Mouse (Mus musculus) MN1 (cell line): ENCODE results near the gene Tnnt2.

Source experiments
- DNase-seq: peaks from one replicate; pipeline ENCODE4 v3.0.0-alpha.2; 2016; ENCODE audit warnings: low spot score

Tnnt2 gene

GRCm38 (mm10) chr1:135855344-135855687 lies 19.2 kb downstream of the Tnnt2 start:
- no peak for DNase-seq

GRCm38 (mm10) chr1:135856070-135856469 lies 19.9 kb downstream of the Tnnt2 start:
- DNase-seq = no peak

GRCm38 (mm10) chr1:135857137-135857775 lies 21.1 kb downstream of the Tnnt2 start:
- DNase-seq = no peak

DNA sequence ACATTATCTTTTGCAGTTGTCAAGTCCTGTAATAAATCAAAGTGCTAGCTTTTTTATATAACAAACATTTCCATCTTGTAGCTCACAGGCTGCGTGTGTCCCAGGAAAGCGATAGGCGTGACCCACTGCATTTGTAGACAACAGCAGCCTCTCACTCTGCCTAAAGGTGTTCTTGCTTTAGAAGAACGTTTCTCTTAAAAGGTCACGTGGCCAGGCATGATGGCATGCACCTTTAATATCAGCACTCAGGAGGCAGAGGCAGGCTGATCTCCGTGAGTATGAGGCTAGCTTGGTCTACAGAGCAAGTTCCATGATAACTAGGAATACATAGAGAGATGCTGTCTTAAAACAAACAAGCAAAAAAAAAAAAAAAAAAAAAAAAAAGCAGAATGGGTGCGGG lies 22.4 kb downstream of the Tnnt2 start:
- DNase-seq = no peak

DNA sequence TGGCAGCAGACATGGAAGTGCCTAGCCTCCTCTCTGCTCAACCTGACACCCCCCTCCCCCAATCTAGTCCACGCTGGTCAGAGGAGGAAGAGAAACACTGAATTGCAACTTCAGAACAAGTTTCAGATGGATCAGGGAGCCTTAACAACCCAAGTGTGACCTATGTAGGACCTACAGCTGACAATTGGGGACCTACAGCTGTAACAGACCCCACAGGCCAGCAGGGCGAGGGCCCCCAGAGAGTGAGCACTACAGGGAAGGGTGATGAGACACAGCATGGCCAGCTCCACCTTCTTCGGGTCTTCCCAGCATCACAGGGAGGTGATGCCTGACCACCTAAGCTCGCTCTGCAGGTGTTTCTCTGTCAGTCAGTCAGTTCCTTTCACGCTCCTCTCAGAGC lies 24.9 kb downstream of the Tnnt2 start:
- no peak for DNase-seq

DNA sequence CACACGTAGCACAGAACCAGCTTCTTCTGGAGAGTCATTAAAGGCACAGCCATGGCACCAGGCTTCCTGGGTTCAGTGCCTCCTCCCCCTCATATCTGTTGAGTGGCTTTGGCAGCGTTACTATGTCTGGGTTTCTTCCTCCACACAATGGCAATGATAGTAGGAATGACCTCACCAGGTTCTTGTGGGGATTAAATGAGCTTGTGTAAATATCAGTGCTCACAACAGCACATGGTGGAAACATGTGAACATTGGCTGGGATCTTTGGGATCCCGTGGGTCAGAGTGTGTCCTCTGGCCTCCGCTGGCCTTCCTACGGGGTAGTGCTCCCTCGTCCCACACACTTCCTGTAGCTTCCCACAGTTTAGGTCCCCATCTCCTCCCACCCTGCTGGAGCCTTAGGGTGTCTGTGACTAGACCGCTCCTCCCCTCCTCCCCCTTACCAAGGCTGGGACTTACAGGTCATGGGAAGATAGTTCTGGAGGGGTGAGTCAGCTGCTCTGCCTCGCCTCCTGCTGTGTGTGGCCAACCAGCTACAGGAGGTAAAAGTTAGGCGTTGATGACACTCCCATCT lies 25.9 kb downstream of the Tnnt2 start:
- peak; percentile 22 for DNase-seq

DNA sequence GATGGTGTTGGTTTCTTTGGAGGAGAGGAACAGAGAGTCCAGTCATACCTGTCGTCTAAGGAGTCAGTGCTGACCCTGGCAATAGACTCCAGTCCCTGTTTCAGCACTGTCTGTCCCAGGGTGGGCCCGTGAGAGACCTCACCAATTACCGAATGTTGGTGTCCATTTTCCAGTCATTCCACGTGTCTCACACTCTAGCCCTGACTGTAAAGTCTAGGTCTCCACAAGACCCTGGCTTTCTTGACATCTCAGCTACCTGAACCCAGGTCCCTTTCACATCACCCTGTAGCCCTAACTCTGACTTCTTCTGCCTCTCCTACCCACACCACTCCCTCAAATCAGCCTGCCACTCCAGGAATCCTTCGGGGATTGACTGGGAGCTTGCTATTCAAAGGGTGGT lies 26.4 kb downstream of the Tnnt2 start:
- DNase-seq = no peak

- DNase-seq = no peak
Observed at GRCm38 (mm10) chr1:135863786-135864335, 27.7 kb downstream of the Tnnt2 start.

DNA sequence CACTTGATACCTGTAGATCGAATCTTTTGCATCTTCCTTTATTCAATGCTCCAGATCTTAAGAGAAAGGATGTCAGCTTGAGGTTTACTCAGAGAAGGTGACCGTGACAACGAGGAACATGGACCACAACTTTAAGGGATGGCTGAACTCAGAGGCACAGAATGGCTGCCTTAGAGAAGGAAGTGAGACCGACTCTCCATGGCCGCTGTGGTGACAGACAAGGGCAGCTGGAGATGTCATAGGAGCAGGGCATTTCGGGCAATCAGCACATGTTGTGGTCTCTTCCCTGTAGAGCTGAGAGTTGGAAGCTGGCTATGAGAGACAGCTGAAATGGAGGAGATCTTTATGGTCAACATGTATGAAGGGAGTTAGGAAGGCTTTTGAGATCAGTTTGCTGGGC lies 28.7 kb downstream of the Tnnt2 start:
- DNase-seq = no peak

- peak; percentile 73 for DNase-seq
Observed at GRCm38 (mm10) chr1:135865518-135866194, 29.5 kb downstream of the Tnnt2 start.

GRCm38 (mm10) chr1:135868570-135868969 lies 32.4 kb downstream of the Tnnt2 start:
- no peak for DNase-seq

DNA sequence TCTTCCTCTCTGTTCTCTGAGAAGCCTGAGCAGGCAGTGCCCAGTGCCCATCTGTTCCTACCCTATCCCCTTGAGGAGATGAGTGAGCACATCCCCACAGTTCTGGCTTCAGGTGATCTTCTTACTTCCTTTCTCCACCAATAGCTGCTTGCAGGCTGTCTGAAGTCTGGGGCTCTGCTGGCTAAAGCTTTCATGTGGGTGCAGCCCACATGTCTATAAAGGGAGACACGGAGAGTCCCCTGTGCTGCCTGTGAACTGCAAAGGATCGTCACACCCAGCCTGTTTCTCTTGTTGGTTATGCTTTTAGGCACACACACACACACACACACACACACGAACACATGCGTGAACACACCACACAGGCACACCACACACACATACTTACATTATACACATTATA lies 36.8 kb downstream of the Tnnt2 start:
- no peak for DNase-seq

GRCm38 (mm10) chr1:135877248-135877647 lies 41.1 kb downstream of the Tnnt2 start:
- no peak for DNase-seq

GRCm38 (mm10) chr1:135882385-135883109 lies 46.4 kb downstream of the Tnnt2 start:
- DNase-seq = peak; percentile 41

GRCm38 (mm10) chr1:135889461-135890185 lies 53.5 kb downstream of the Tnnt2 start:
- DNase-seq = no peak

DNA sequence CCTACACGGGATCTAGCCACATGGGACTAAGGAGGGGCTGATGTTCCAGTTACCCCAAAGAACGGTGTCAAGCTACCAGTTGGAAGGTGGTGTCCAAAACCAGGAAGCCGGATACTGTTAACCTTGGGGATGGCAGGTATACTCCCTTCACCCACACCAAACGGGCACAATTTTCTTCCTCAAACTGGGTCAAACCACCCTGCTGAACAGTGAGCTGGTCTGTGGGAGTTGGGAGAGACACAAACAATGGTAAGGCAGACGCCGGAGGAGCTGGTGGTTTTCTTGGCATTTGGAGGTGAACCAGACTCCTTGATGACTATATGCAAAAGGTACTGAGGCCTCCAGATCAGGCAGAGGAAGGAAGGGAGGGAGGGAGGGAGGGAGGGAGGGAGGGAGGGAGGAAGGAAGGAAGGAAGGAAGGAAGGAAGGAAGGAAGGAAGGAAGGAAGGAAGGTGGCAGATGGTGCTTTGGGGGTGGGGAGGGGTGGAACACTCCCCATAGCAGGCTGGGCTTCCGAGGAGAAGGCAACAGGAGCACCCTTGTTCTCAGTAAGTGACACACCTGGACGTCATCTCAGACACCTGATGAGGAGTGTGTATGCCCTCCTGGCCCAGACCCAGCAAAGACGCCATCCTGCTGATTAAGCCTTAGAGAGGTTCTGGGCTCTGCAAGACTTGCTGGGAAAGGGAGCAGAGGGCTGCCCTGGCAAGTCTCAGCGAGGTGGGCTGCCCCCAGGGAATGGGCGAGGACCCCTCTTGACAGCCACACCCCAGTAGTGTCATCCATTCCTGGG lies 55.5 kb downstream of the Tnnt2 start:
- no peak for DNase-seq

DNA sequence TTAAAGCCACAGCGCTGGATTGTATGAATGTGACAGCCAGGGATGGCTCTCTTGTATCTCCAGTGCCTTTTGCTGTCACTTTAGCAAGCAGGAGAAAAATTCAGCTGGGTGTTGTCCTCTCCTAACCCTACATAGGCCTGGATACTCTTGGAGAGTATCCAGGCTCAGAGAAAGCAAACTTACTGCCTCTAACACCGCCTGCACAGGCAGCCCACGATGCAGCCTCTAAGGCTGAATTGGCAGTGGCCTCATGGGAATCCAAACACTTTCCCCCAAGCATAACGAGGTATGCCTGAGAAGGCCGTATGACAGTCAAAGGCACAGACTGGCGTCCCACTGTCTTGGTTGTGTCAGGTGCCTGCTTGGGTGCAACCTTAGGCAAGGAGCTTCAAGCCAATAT lies 56.1 kb downstream of the Tnnt2 start:
- no peak for DNase-seq

- no peak for DNase-seq
Observed at GRCm38 (mm10) chr1:135892764-135893163, 56.6 kb downstream of the Tnnt2 start.

GRCm38 (mm10) chr1:135893377-135893776 lies 57.2 kb downstream of the Tnnt2 start:
- DNase-seq = no peak

DNA sequence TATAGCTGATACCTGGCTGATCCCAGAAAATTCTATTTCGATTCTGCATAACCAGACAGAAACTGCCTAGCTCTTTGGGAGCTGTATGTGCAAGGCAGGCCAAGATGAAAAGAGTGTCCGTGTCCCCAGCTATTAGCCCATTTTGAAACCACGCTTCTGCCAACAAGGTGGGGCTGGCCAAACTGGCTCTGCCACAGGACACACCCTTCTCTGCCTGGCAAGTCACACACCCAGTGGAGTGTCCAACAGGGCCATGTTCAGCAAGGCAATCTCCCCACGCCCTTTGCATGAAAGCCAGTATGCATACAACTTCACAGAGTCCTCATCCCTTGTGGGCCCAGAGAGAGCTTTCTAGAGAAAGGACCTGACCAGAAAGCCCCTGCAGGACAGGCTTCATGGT lies 59.2 kb downstream of the Tnnt2 start:
- no peak for DNase-seq

GRCm38 (mm10) chr1:135899295-135899694 lies 63.1 kb downstream of the Tnnt2 start:
- no peak for DNase-seq
